Mouse (Mus musculus) hematopoietic multipotent progenitor cell, adult 10-12 weeks (in vitro differentiated cells): ENCODE measurements around the gene 4931428F04Rik. TPM values are rescaled to one million over a fixed set of nuclear protein-coding genes. Genes with fewer than 3 reads are reported as not detected.

Experiments
- polyA plus RNA-seq: library from polyadenylated mRNA; stranded (reverse); fragments of >175 nt; gene quantifications from 2 replicates; pipeline ENCODE4 v1.2.3, GENCODE M21; 2012; ENCODE audit warnings: low replicate concordance

Gene 4931428F04Rik
- 2.1 and 2.8 TPM in 2 replicates for polyA plus RNA-seq

GRCm38 (mm10) chr8:105289805-105290460, at the start of gene 4931428F04Rik:
Gene 4931428F04Rik (minus strand): TSS chr8:105289864.

GRCm38 (mm10) chr8:105326141-105326672, 36.5 kb upstream of the 4931428F04Rik start, which contains the start of the genes Lrrc29 and Tmem208:
Gene Lrrc29 (minus strand): TSS chr8:105326278.
Gene Tmem208 (plus strand): TSS chr8:105326354.

GRCm38 (mm10) chr8:105305211-105306145, 15.8 kb upstream of the 4931428F04Rik start, which contains the start of gene Elmo3:
Gene Elmo3 (plus strand): TSS chr8:105305601.

GRCm38 (mm10) chr8:105297511-105298192, 8.0 kb upstream of the 4931428F04Rik start, which contains the start of gene E2f4:
Gene E2f4 (plus strand): TSS chr8:105297663.

GRCm38 (mm10) chr8:105295895-105296573, 6.4 kb upstream of the 4931428F04Rik start, which contains the start of gene Exoc3l:
Gene Exoc3l (minus strand): TSS chr8:105296101.

GRCm38 (mm10) chr8:105275840-105276239, 13.8 kb downstream of the 4931428F04Rik start, which contains the start of gene Nol3:
Gene Nol3 (plus strand): TSS chr8:105276140.

GRCm38 (mm10) chr8:105269461-105269947, 20.2 kb downstream of the 4931428F04Rik start, which contains the start of gene Hsf4:
Gene Hsf4 (plus strand): TSS chr8:105269801.

GRCm38 (mm10) chr8:105264024-105264982, 25.4 kb downstream of the 4931428F04Rik start, which contains the start of the genes Tradd and Fbxl8:
Gene Tradd (minus strand): TSS chr8:105264609.
Gene Fbxl8 (plus strand): TSS chr8:105264648.

GRCm38 (mm10) chr8:105254966-105255350, 34.7 kb downstream of the 4931428F04Rik start, which contains the start of gene B3gnt9:
Gene B3gnt9 (minus strand): TSS chr8:105255153.

Other genes with a start within 250 kb of the 4931428F04Rik start
- gene Ces3a, start 241.3 kb downstream of the 4931428F04Rik start, polyA plus RNA-seq = not detected in 2 replicates
- not detected in 2 replicates for gene Ces3b, start 206.1 kb downstream of the 4931428F04Rik start, polyA plus RNA-seq
- gene Ces4a, start 158.1 kb downstream of the 4931428F04Rik start, polyA plus RNA-seq = not detected in 2 replicates
- 40.4 and 47.1 TPM in 2 replicates for gene Cbfb, start 119.2 kb downstream of the 4931428F04Rik start, polyA plus RNA-seq
- gene D230025D16Rik, start 64.7 kb downstream of the 4931428F04Rik start, polyA plus RNA-seq = 4.3 and 8.5 TPM in 2 replicates
- 6.6 and 23.7 TPM in 2 replicates for gene B3gnt9, start 34.7 kb downstream of the 4931428F04Rik start, polyA plus RNA-seq
- gene Tradd, start 25.3 kb downstream of the 4931428F04Rik start, polyA plus RNA-seq = 38.0 and 49.7 TPM in 2 replicates
- gene Fbxl8, start 25.2 kb downstream of the 4931428F04Rik start, polyA plus RNA-seq = 16.2 and 22.9 TPM in 2 replicates
- gene Hsf4, start 20.1 kb downstream of the 4931428F04Rik start, polyA plus RNA-seq = 2.4 and 4.4 TPM in 2 replicates
- gene Nol3, start 13.7 kb downstream of the 4931428F04Rik start, polyA plus RNA-seq = 0.17 and 0.31 TPM in 2 replicates
- 2.2 and 4.8 TPM in 2 replicates for gene Exoc3l, start 6.2 kb upstream of the 4931428F04Rik start, polyA plus RNA-seq
- gene E2f4, start 7.8 kb upstream of the 4931428F04Rik start, polyA plus RNA-seq = 41.3 and 68.2 TPM in 2 replicates
- 3.4 and 3.9 TPM in 2 replicates for gene Elmo3, start 15.7 kb upstream of the 4931428F04Rik start, polyA plus RNA-seq
- 0.55 and 2.4 TPM in 2 replicates for gene Lrrc29, start 36.4 kb upstream of the 4931428F04Rik start, polyA plus RNA-seq
- gene Tmem208, start 36.5 kb upstream of the 4931428F04Rik start, polyA plus RNA-seq = 32.3 and 42.4 TPM in 2 replicates
- gene Fhod1, start 58.1 kb upstream of the 4931428F04Rik start, polyA plus RNA-seq = 35.9 and 70.7 TPM in 2 replicates
- gene Slc9a5, start 59.0 kb upstream of the 4931428F04Rik start, polyA plus RNA-seq = 2.3 and 3.7 TPM in 2 replicates
- gene Plekhg4, start 83.4 kb upstream of the 4931428F04Rik start, polyA plus RNA-seq = 0.11 TPM in 1 of 2 replicates, not detected in the other
- 0.04 TPM in 1 of 2 replicates, not detected in the other for gene Kctd19, start 123.6 kb upstream of the 4931428F04Rik start, polyA plus RNA-seq
- gene Lrrc36, start 123.7 kb upstream of the 4931428F04Rik start, polyA plus RNA-seq = 0.11 TPM in 1 of 2 replicates, not detected in the other
- gene Tppp3, start 181.7 kb upstream of the 4931428F04Rik start, polyA plus RNA-seq = 11.8 and 41.7 TPM in 2 replicates
- gene Zdhhc1, start 207.0 kb upstream of the 4931428F04Rik start, polyA plus RNA-seq = 8.8 and 14.2 TPM in 2 replicates
- gene Hsd11b2, start 228.9 kb upstream of the 4931428F04Rik start, polyA plus RNA-seq = 0.06 TPM in 1 of 2 replicates, not detected in the other